Mouse (Mus musculus) ZHBTc4 (cell line): ENCODE data around the gene Ddx25.

Source experiments
- DNase-seq: peaks from one replicate; pipeline ENCODE4 v3.0.0-alpha.2; 2011; ENCODE audit warnings: low read depth, low spot score

The Ddx25 gene

GRCm38 (mm10) chr9:35541488-35541887 lies 16.8 kb downstream of the Ddx25 start:
- DNase-seq, result peak; percentile 84

GRCm38 (mm10) chr9:35541024-35541423 lies 17.3 kb downstream of the Ddx25 start:
- no peak for DNase-seq

GRCm38 (mm10) chr9:35539001-35539750 lies 19.2 kb downstream of the Ddx25 start:
- DNase-seq, result no peak

GRCm38 (mm10) chr9:35535876-35536275 lies 22.5 kb downstream of the Ddx25 start:
- DNase-seq, result no peak

GRCm38 (mm10) chr9:35535110-35535509 lies 23.2 kb downstream of the Ddx25 start:
- peak; percentile 87 for DNase-seq

GRCm38 (mm10) chr9:35533266-35533665 lies 25.1 kb downstream of the Ddx25 start:
- DNase-seq, result no peak

- no peak for DNase-seq
Observed at GRCm38 (mm10) chr9:35529796-35530195, 28.5 kb downstream of the Ddx25 start.

- no peak for DNase-seq
Observed at GRCm38 (mm10) chr9:35529141-35529540, 29.2 kb downstream of the Ddx25 start.

- DNase-seq, result peak; percentile 68
Observed at GRCm38 (mm10) chr9:35523941-35524411, 34.4 kb downstream of the Ddx25 start.

- peak; percentile 16 for DNase-seq
Observed at GRCm38 (mm10) chr9:35523541-35523940, 34.8 kb downstream of the Ddx25 start.

GRCm38 (mm10) chr9:35522821-35523515 lies 35.4 kb downstream of the Ddx25 start:
- no peak for DNase-seq

GRCm38 (mm10) chr9:35522241-35522640 lies 36.1 kb downstream of the Ddx25 start:
- no peak for DNase-seq

- no peak for DNase-seq
Observed at GRCm38 (mm10) chr9:35520631-35521348, 37.5 kb downstream of the Ddx25 start.

GRCm38 (mm10) chr9:35518169-35518568 lies 40.2 kb downstream of the Ddx25 start, which contains the start of gene Gm1113:
TSS of gene Gm1113 (minus strand) at chr9:35518269.
- no peak for DNase-seq

GRCm38 (mm10) chr9:35516711-35517110 lies 41.6 kb downstream of the Ddx25 start:
- DNase-seq, result no peak

GRCm38 (mm10) chr9:35516182-35516581 lies 42.1 kb downstream of the Ddx25 start:
- DNase-seq, result no peak

- no peak for DNase-seq
Observed at GRCm38 (mm10) chr9:35513900-35514299, 44.4 kb downstream of the Ddx25 start.

- no peak for DNase-seq
Observed at GRCm38 (mm10) chr9:35508234-35508633, 50.1 kb downstream of the Ddx25 start.

GRCm38 (mm10) chr9:35502361-35503000 lies 55.8 kb downstream of the Ddx25 start:
- DNase-seq, result no peak

GRCm38 (mm10) chr9:35499946-35500345 lies 58.4 kb downstream of the Ddx25 start:
- no peak for DNase-seq

- DNase-seq, result no peak
Observed at GRCm38 (mm10) chr9:35495471-35495870, 62.9 kb downstream of the Ddx25 start.

GRCm38 (mm10) chr9:35494937-35495336 lies 63.4 kb downstream of the Ddx25 start:
- no peak for DNase-seq
